Mouse (Mus musculus) lung, postnatal 0 days (tissue): ENCODE measurements at regions not wholly inside any gene's neighbourhood (a gene's known extent, or its start where the extent isn't known, plus 50 kb on each side); places are given as distances from the start of the nearest gene placed in this dataset.

Experiments
- CTCF ChIP-seq: IDR thresholded peaks from 2 replicates; pipeline ENCODE4 v1.5.1; 2016; ENCODE audit warnings: antibody characterized with exemption, mild to moderate bottlenecking
- EP300 ChIP-seq: IDR thresholded peaks from 2 replicates; pipeline ENCODE4 v1.6.1; 2016; ENCODE audit warnings: antibody characterized with exemption, mild to moderate bottlenecking, control low read depth

GRCm38 (mm10) chr16:24172065-24172464 lies 183.4 kb upstream of the Bcl6 start:
- no peak for TF ChIP-seq EP300
- no peak for TF ChIP-seq CTCF
